ENCODE assay signal across 18 mouse cellular contexts in genomic region chr7:72089463-72090175, GRCm38 (mm10).
"Had no signal": no experiment of that assay in that cellular context is flagged by ENCODE, and none has a peak within 500 bp of the region (broad histone marks: within the 10 kb centered on the region; RNA-seq: fewer than 3 reads in every experiment).

No protein-coding gene starts in this region.

- H3K9me3 ChIP-seq: intestine, embryonic 15.5 days; liver, embryonic 13.5 days; megakaryocyte, embryonic 14.5 days; midbrain, embryonic 10.5 days; midbrain, embryonic 13.5 days had no signal

- H3K27me3 ChIP-seq: intestine, embryonic 15.5 days; liver, embryonic 13.5 days; megakaryocyte, embryonic 14.5 days; midbrain, embryonic 13.5 days had no signal

- H3K27ac ChIP-seq: intestine, embryonic 15.5 days; kidney, postnatal 0 days; left cerebral cortex, adult 2 months; liver, embryonic 13.5 days; midbrain, embryonic 10.5 days; midbrain, embryonic 13.5 days; stomach, postnatal 0 days had no signal

- H3K36me3 ChIP-seq: intestine, embryonic 15.5 days; liver, embryonic 13.5 days; midbrain, embryonic 10.5 days; midbrain, embryonic 13.5 days had no signal

- ATAC-seq: intestine, embryonic 15.5 days; midbrain, embryonic 13.5 days had no signal

- H3K9ac ChIP-seq: intestine, embryonic 15.5 days; liver, embryonic 13.5 days; midbrain, embryonic 13.5 days had no signal

- H3K4me2 ChIP-seq: intestine, embryonic 15.5 days; liver, embryonic 13.5 days; midbrain, embryonic 13.5 days had no signal

- DNase-seq: kidney, adult 18-20 months; kidney, postnatal 25 days; layer of hippocampus, postnatal 36 days; liver, embryonic 13.5 days; lung, adult 2 months; lung, postnatal 14 days; lung, postnatal 4 days; right cerebral cortex, adult 18-20 months; right cerebral cortex, postnatal 14 days; right cerebral cortex, postnatal 4 days; thymus, postnatal 25 days had no signal

- H3K4me1 ChIP-seq: intestine, embryonic 15.5 days; liver, embryonic 13.5 days; megakaryocyte, embryonic 14.5 days; midbrain, embryonic 10.5 days; midbrain, embryonic 13.5 days had no signal

- H3K4me3 ChIP-seq: intestine, embryonic 15.5 days; left cerebral cortex, adult 2 months; liver, embryonic 13.5 days; megakaryocyte, embryonic 14.5 days; midbrain, embryonic 10.5 days; midbrain, embryonic 13.5 days had no signal
